ENCODE assay signal across 7 mouse cellular contexts in genomic region chr4:139129806-139130700, GRCm38 (mm10). TPM values are rescaled to one million over a fixed set of nuclear protein-coding genes. Genes with fewer than 3 reads are reported as not detected.
DNase-seq lines count a peak whose midpoint lies in the region; ATAC-seq and TF ChIP-seq lines count a peak whose summit lies in the region.

No protein-coding gene starts in this region.

- no peak for TF ChIP-seq CTCF in testis, adult 2 months (IDR thresholded peaks at IDR 0.05; ENCODE audit: control insufficient read depth, insufficient read depth, insufficient replicate concordance, low read depth, low read length)
- TF ChIP-seq CTCF in bone marrow, adult 2 months (IDR thresholded peaks at IDR 0.05; ENCODE audit: control insufficient read depth, insufficient read depth, low read length), result no peak
- TF ChIP-seq CTCF in hindbrain, postnatal 0 days (IDR thresholded peaks at IDR 0.05; ENCODE audit: low read depth), result no peak
- TF ChIP-seq CTCF in liver, adult 2 months (IDR thresholded peaks at IDR 0.05; ENCODE audit: low read depth, low read length), result no peak
- no peak for TF ChIP-seq CTCF in midbrain, postnatal 0 days (IDR thresholded peaks at IDR 0.05)

- H3K4me1 ChIP-seq in testis, adult 2 months (ENCODE audit: control insufficient read depth, insufficient read depth, low read length), result peaks cover 2% of the 10 kb centered on the region
- peaks cover 3% of the 10 kb centered on the region for H3K4me1 ChIP-seq in bone marrow, adult 2 months (ENCODE audit: control insufficient read depth, insufficient read depth, low read length)
- H3K4me1 ChIP-seq in forebrain, embryonic 14.5 days (ENCODE audit: control insufficient read depth, insufficient read depth, low read length), result peaks cover 14% of the 10 kb centered on the region
- peaks cover 5% of the 10 kb centered on the region for H3K4me1 ChIP-seq in hindbrain, postnatal 0 days (ENCODE audit: insufficient read depth, low read length)
- H3K4me1 ChIP-seq in liver, adult 2 months (ENCODE audit: control insufficient read depth, insufficient read depth, low read length), result peaks cover 15% of the 10 kb centered on the region
- H3K4me1 ChIP-seq in midbrain, postnatal 0 days (ENCODE audit: insufficient read depth, low read length), result 0 out of 2 replicates have a peak, but pooled peaks cover 5% of the 10 kb centered on the region

- ATAC-seq in forebrain, embryonic 14.5 days, result peak; percentile 10
- peak; percentile 36 for ATAC-seq in hindbrain, postnatal 0 days
- ATAC-seq in midbrain, postnatal 0 days (ENCODE audit: low FRiP score), result peak; percentile 50; the same call in 1 of the 2 replicates

- DNase-seq in testis, postnatal 14 days (ENCODE audit: low spot score), result no peak
- no peak for DNase-seq in forebrain, embryonic 14.5 days (ENCODE audit: low spot score)
- peak; percentile 68 for DNase-seq in hindbrain, postnatal 0 days (ENCODE audit: low spot score)
- DNase-seq in liver, adult 2 months (ENCODE audit: extremely low read depth, low read depth, low spot score), result peak; percentile 95
- peak; percentile 21 for DNase-seq in midbrain, postnatal 0 days (ENCODE audit: low spot score)

- H3K4me3 ChIP-seq in testis, adult 2 months (ENCODE audit: control insufficient read depth, low read depth, low read length), result peak overlapping the region; percentile 90
- H3K4me3 ChIP-seq in bone marrow, adult 2 months (replicated peaks; ENCODE audit: control insufficient read depth, low read depth, low read length), result peak overlapping the region; percentile 100
- peak overlapping the region; percentile 99 for H3K4me3 ChIP-seq in forebrain, embryonic 14.5 days (ENCODE audit: low read depth, low read length)
- peak overlapping the region; percentile 100 for H3K4me3 ChIP-seq in hindbrain, postnatal 0 days (ENCODE audit: low read length)
- H3K4me3 ChIP-seq in liver, adult 2 months (ENCODE audit: insufficient read depth, low read depth, low read length), result peak overlapping the region; percentile 94
- H3K4me3 ChIP-seq in midbrain, postnatal 0 days (ENCODE audit: low read depth, low read length), result peak overlapping the region; percentile 100

- peak overlapping the region; percentile 94 for H3K4me2 ChIP-seq in forebrain, embryonic 14.5 days (ENCODE audit: low read length)
- H3K4me2 ChIP-seq in hindbrain, postnatal 0 days (ENCODE audit: low read depth, low read length), result peak overlapping the region; percentile 79
- H3K4me2 ChIP-seq in midbrain, postnatal 0 days (ENCODE audit: low read depth, low read length, poor library complexity, severe bottlenecking), result peak overlapping the region; percentile 92

- H3K36me3 ChIP-seq in testis, adult 2 months (ENCODE audit: control insufficient read depth, insufficient read depth, low read length), result no peaks in the 10 kb centered on the region
- no peaks in the 10 kb centered on the region for H3K36me3 ChIP-seq in forebrain, embryonic 14.5 days (ENCODE audit: control insufficient read depth, insufficient read depth, low read length)
- no peaks in the 10 kb centered on the region for H3K36me3 ChIP-seq in hindbrain, postnatal 0 days (ENCODE audit: insufficient read depth, low read length)
- H3K36me3 ChIP-seq in liver, adult 2 months (ENCODE audit: control insufficient read depth, insufficient read depth, low read length), result no peaks in the 10 kb centered on the region
- H3K36me3 ChIP-seq in midbrain, postnatal 0 days (ENCODE audit: insufficient read depth, low read length), result no peaks in the 10 kb centered on the region

- H3K27ac ChIP-seq in testis, adult 2 months (ENCODE audit: control insufficient read depth, insufficient read depth, low read depth, low read length), result peak overlapping the region; percentile 87
- peak overlapping the region; percentile 96 for H3K27ac ChIP-seq in bone marrow, adult 2 months (ENCODE audit: control insufficient read depth, insufficient read depth, low read depth, low read length, poor library complexity)
- H3K27ac ChIP-seq in forebrain, embryonic 14.5 days (ENCODE audit: low read depth, low read length), result peak overlapping the region; percentile 82
- peak overlapping the region; percentile 95 for H3K27ac ChIP-seq in hindbrain, postnatal 0 days
- peak overlapping the region; percentile 86 for H3K27ac ChIP-seq in liver, adult 2 months (replicated peaks; ENCODE audit: insufficient read depth, low read depth, low read length)
- H3K27ac ChIP-seq in midbrain, postnatal 0 days (ENCODE audit: low read depth, low read length), result peak overlapping the region; percentile 95

- peak overlapping the region; percentile 96 for H3K9ac ChIP-seq in forebrain, embryonic 14.5 days (ENCODE audit: low read length)
- H3K9ac ChIP-seq in hindbrain, postnatal 0 days (replicated peaks; ENCODE audit: low read length), result peak overlapping the region; percentile 96
- H3K9ac ChIP-seq in liver, adult 2 months (ENCODE audit: low read depth, low read length), result peak overlapping the region; percentile 98
- peak overlapping the region; percentile 96 for H3K9ac ChIP-seq in midbrain, postnatal 0 days (replicated peaks; ENCODE audit: low read length, poor library complexity, severe bottlenecking)

- WGBS in bone marrow, adult 2 months, result 3% methylated on average over 57 of the region's 57 CpGs
- 3% methylated on average over 56 of the region's 57 CpGs for WGBS in forebrain, embryonic 14.5 days
- WGBS in hindbrain, postnatal 0 days, result 2% methylated on average over 57 of the region's 57 CpGs
- under 1% methylated on average over 57 of the region's 57 CpGs for WGBS in liver, adult 2 months
- 3% methylated on average over 56 of the region's 57 CpGs for WGBS in midbrain, postnatal 0 days

- H3K27me3 ChIP-seq in testis, adult 2 months (ENCODE audit: control insufficient read depth, insufficient read depth, low read length), result no peaks in the 10 kb centered on the region
- H3K27me3 ChIP-seq in forebrain, embryonic 14.5 days (replicated peaks; ENCODE audit: control insufficient read depth, insufficient read depth, low read length), result no peaks in the 10 kb centered on the region
- H3K27me3 ChIP-seq in hindbrain, postnatal 0 days (ENCODE audit: insufficient read depth, low read length), result no peaks in the 10 kb centered on the region
- no peaks in the 10 kb centered on the region for H3K27me3 ChIP-seq in liver, adult 2 months (ENCODE audit: control insufficient read depth, insufficient read depth, low read length)
- H3K27me3 ChIP-seq in midbrain, postnatal 0 days (ENCODE audit: insufficient read depth, low read length), result no peaks in the 10 kb centered on the region

- peak; percentile 63; the same call in 1 of the 2 replicates for TF ChIP-seq POLR2A in testis, adult 2 months (IDR thresholded peaks at IDR 0.05; ENCODE audit: control insufficient read depth, low read depth, low read length)
- TF ChIP-seq POLR2A in bone marrow, adult 2 months (IDR thresholded peaks at IDR 0.05; ENCODE audit: borderline replicate concordance, control insufficient read depth, low read depth, low read length), result no peak
- no peak for TF ChIP-seq POLR2A in liver, adult 2 months (IDR thresholded peaks at IDR 0.05; ENCODE audit: extremely low read depth, insufficient read depth, low read length)

- H3K9me3 ChIP-seq in forebrain, embryonic 14.5 days (replicated peaks; ENCODE audit: control insufficient read depth, low read length), result no peaks in the 10 kb centered on the region
- no peaks in the 10 kb centered on the region for H3K9me3 ChIP-seq in hindbrain, postnatal 0 days (ENCODE audit: low read length)
- no peaks in the 10 kb centered on the region for H3K9me3 ChIP-seq in midbrain, postnatal 0 days (ENCODE audit: low read length)

- H3K79me2 ChIP-seq in liver, adult 2 months (ENCODE audit: control insufficient read depth, insufficient read depth, low read length), result peaks cover 34% of the 10 kb centered on the region

RNA-seq across cellular contexts. Expression of gene Minos1, which starts 0.9 kb away (rescaled TPM):
- polyA plus RNA-seq in testis, adult 2 months (2012; rRNA removed), result 145 and 152 TPM in 2 replicates
- polyA plus RNA-seq in bone marrow, adult 2 months (2011; ENCODE audit: insufficient read depth, insufficient read length, low replicate concordance, missing spikeins), result 135 and 195 TPM in 2 replicates
- polyA plus RNA-seq in forebrain, embryonic 14.5 days (2014; fragmentation: Nextera tagmentation; extraction: Ambion mirVana), result 411 and 472 TPM in 2 replicates
- total RNA-seq in hindbrain, postnatal 0 days (2014; rRNA removed), result 17.1 and 19.1 TPM in 2 replicates
- polyA plus RNA-seq in hindbrain, postnatal 0 days (2015; fragmentation: Nextera tagmentation; extraction: Ambion mirVana), result 462 and 467 TPM in 2 replicates
- 45.2 and 55.5 TPM in 2 replicates for total RNA-seq in liver, adult 2 months (2014; rRNA removed)
- polyA plus RNA-seq in liver, adult 2 months (2012; rRNA removed), result 26.3 and 29.7 TPM in 2 replicates
- 21.9 and 31.0 TPM in 2 replicates for total RNA-seq in midbrain, postnatal 0 days (2014; rRNA removed)
- 377 and 397 TPM in 2 replicates for polyA plus RNA-seq in midbrain, postnatal 0 days (2015; fragmentation: Nextera tagmentation; extraction: Ambion mirVana)

RNA-seq across cellular contexts. Expression of gene Nbl1, which starts 37.3 kb away (rescaled TPM):
- polyA plus RNA-seq in testis, adult 2 months (2012; rRNA removed), result 5.4 and 10.1 TPM in 2 replicates
- polyA plus RNA-seq in bone marrow, adult 2 months (2011; ENCODE audit: insufficient read depth, insufficient read length, low replicate concordance, missing spikeins), result 1.8 and 2.0 TPM in 2 replicates
- polyA plus RNA-seq in forebrain, embryonic 14.5 days (2014; fragmentation: Nextera tagmentation; extraction: Ambion mirVana), result 22.3 and 29.8 TPM in 2 replicates
- total RNA-seq in hindbrain, postnatal 0 days (2014; rRNA removed), result 69.4 and 85.3 TPM in 2 replicates
- polyA plus RNA-seq in hindbrain, postnatal 0 days (2015; fragmentation: Nextera tagmentation; extraction: Ambion mirVana), result 60.6 and 64.4 TPM in 2 replicates
- 0.37 and 1.7 TPM in 2 replicates for total RNA-seq in liver, adult 2 months (2014; rRNA removed)
- 1.1 and 1.3 TPM in 2 replicates for polyA plus RNA-seq in liver, adult 2 months (2012; rRNA removed)
- total RNA-seq in midbrain, postnatal 0 days (2014; rRNA removed), result 60.7 and 62.2 TPM in 2 replicates
- 53.4 and 55.7 TPM in 2 replicates for polyA plus RNA-seq in midbrain, postnatal 0 days (2015; fragmentation: Nextera tagmentation; extraction: Ambion mirVana)

RNA-seq across cellular contexts. Expression of gene Htr6, which starts 54.7 kb away (rescaled TPM):
- polyA plus RNA-seq in testis, adult 2 months (2012; rRNA removed), result 0.15 and 0.17 TPM in 2 replicates
- not detected in 2 replicates for polyA plus RNA-seq in bone marrow, adult 2 months (2011; ENCODE audit: insufficient read depth, insufficient read length, low replicate concordance, missing spikeins)
- polyA plus RNA-seq in forebrain, embryonic 14.5 days (2014; fragmentation: Nextera tagmentation; extraction: Ambion mirVana), result 0.30 TPM in 2 replicates
- total RNA-seq in hindbrain, postnatal 0 days (2014; rRNA removed), result 2.0 and 4.3 TPM in 2 replicates
- polyA plus RNA-seq in hindbrain, postnatal 0 days (2015; fragmentation: Nextera tagmentation; extraction: Ambion mirVana), result 0.74 and 0.96 TPM in 2 replicates
- total RNA-seq in liver, adult 2 months (2014; rRNA removed), result not detected in 2 replicates
- not detected in 2 replicates for polyA plus RNA-seq in liver, adult 2 months (2012; rRNA removed)
- total RNA-seq in midbrain, postnatal 0 days (2014; rRNA removed), result 4.2 and 5.9 TPM in 2 replicates
- polyA plus RNA-seq in midbrain, postnatal 0 days (2015; fragmentation: Nextera tagmentation; extraction: Ambion mirVana), result 1.0 and 1.1 TPM in 2 replicates

Comparison
In these comparisons a context has a peak if more than half of its experiments do, and no peak if none do; other contexts are left out.
1. DNase-seq: peak in hindbrain, postnatal 0 days (single experiment), liver, adult 2 months (single experiment) and midbrain, postnatal 0 days (single experiment); none in testis, postnatal 14 days (single experiment) and forebrain, embryonic 14.5 days (single experiment).
2. Peak in every context shown above with its lines, with median percentiles within 50 percentile points of each other: H3K27ac ChIP-seq, H3K4me3 ChIP-seq, ATAC-seq, H3K4me2 ChIP-seq and H3K9ac ChIP-seq.